Mouse (Mus musculus) lung, adult 2 months (tissue): Measurements from ENCODE around the gene A930009A15Rik.

Source experiments
- CTCF ChIP-seq: fragments of 200-500 bp; IDR thresholded peaks from 2 replicates; pipeline ENCODE4 v1.5.1; 2011; ENCODE audit warnings: mild to moderate bottlenecking, low read length, control low read depth; ENCODE audit not compliant: insufficient read depth
- POLR2A ChIP-seq: fragments of 200-500 bp; IDR thresholded peaks from 2 replicates; pipeline ENCODE4 v1.6.1; 2011; ENCODE audit warnings: low read depth, mild to moderate bottlenecking, control low read depth, low read length, borderline replicate concordance; ENCODE audit errors: extremely low read depth

- TF ChIP-seq CTCF = no peak
- TF ChIP-seq POLR2A = no peak
These were observed 26.0 kb downstream of the A930009A15Rik start for GRCm38 (mm10) chr10:115595748-115596147.
